In the genomic region with DNA sequence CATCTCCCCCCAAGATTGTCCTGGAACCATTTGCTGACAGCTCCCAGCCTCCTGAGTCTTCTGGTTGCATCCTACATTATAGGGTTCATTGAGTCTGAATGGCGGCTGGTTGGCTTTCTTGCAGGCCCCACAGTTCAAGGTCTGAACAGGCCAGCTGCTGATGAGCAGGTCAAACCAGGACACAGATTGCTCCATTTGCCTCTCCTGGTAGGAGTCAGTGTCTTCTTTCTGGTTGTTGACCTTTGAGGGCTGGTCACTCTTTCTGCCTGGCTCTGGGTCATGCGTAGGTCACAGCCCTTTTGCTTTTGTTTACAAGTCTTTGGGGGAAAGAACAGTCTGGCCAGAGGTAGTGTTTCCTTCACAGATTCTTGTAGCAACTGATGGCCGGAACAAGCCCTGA, we compare ENCODE assay signal across 17 mouse cellular contexts. TPM values are rescaled to one million over a fixed set of nuclear protein-coding genes. Genes with fewer than 3 reads are reported as not detected.
DNase-seq lines count a peak whose midpoint lies in the region; ATAC-seq lines count a peak whose summit lies in the region.
"Had no signal": no experiment of that assay in that cellular context is flagged by ENCODE, and none has a peak within 500 bp of the region (broad histone marks: within the 10 kb centered on the region; RNA-seq: fewer than 3 reads in every experiment).

No protein-coding gene starts in this region.

- peaks cover 62% of the 10 kb centered on the region for H3K36me3 ChIP-seq in kidney, embryonic 14.5 days (ENCODE audit: control insufficient read depth, insufficient read depth, low read length)
- peaks cover 85% of the 10 kb centered on the region for H3K36me3 ChIP-seq in liver, embryonic 13.5 days

- no peak for ATAC-seq in kidney, embryonic 14.5 days (ENCODE audit: low FRiP score, low TSS enrichment)
- ATAC-seq in liver, embryonic 13.5 days (ENCODE audit: low read depth): no peak
- no peak for ATAC-seq in monocyte, adult 5-6 weeks (replicated peaks; ENCODE audit: insufficient number of reproducible peaks, low FRiP score, low TSS enrichment, poor library complexity, severe bottlenecking)
- ATAC-seq: intestine, embryonic 16.5 days; lung, postnatal 0 days had no signal

- no peaks in the 10 kb centered on the region for H3K4me1 ChIP-seq in kidney, embryonic 14.5 days (ENCODE audit: control insufficient read depth, insufficient read depth, low read length)
- H3K4me1 ChIP-seq in liver, embryonic 13.5 days (replicated peaks): peaks cover 31% of the 10 kb centered on the region
- H3K4me1 ChIP-seq: embryonic facial prominence, embryonic 15.5 days; hindbrain, embryonic 15.5 days; limb, embryonic 13.5 days had no signal

- WGBS in kidney, embryonic 14.5 days: 60% methylated on average over 3 of the region's 3 CpGs
- 70% methylated on average over 3 of the region's 3 CpGs for WGBS in liver, embryonic 13.5 days (ENCODE audit: insufficient replicate concordance)

- H3K27me3 ChIP-seq in kidney, embryonic 14.5 days (ENCODE audit: control insufficient read depth, insufficient read depth, low read length): no peaks in the 10 kb centered on the region
- H3K27me3 ChIP-seq in liver, embryonic 13.5 days: no peaks in the 10 kb centered on the region
- H3K27me3 ChIP-seq: embryonic facial prominence, embryonic 15.5 days; limb, embryonic 13.5 days; megakaryocyte, embryonic 14.5 days had no signal

- H3K4me3 ChIP-seq in kidney, embryonic 14.5 days (ENCODE audit: low read length): no peak overlapping the region
- no peak overlapping the region for H3K4me3 ChIP-seq in liver, embryonic 13.5 days (replicated peaks)
- H3K4me3 ChIP-seq: embryonic facial prominence, embryonic 15.5 days; heart, embryonic 10.5 days; hindbrain, embryonic 15.5 days; left cerebral cortex, adult 2 months; limb, embryonic 13.5 days; megakaryocyte, embryonic 14.5 days; neural tube, embryonic 12.5 days had no signal

- H3K4me2 ChIP-seq in kidney, embryonic 14.5 days (replicated peaks; ENCODE audit: low read depth, low read length): no peak overlapping the region
- no peak overlapping the region for H3K4me2 ChIP-seq in liver, embryonic 13.5 days
- H3K4me2 ChIP-seq: embryonic facial prominence, embryonic 15.5 days; hindbrain, embryonic 15.5 days; limb, embryonic 13.5 days; neural tube, embryonic 12.5 days had no signal

- no peaks in the 10 kb centered on the region for H3K9me3 ChIP-seq in kidney, embryonic 14.5 days (ENCODE audit: control insufficient read depth, low read length)
- H3K9me3 ChIP-seq in liver, embryonic 13.5 days (replicated peaks): no peaks in the 10 kb centered on the region
- H3K9me3 ChIP-seq: embryonic facial prominence, embryonic 15.5 days; heart, embryonic 10.5 days; hindbrain, embryonic 15.5 days; limb, embryonic 13.5 days; megakaryocyte, embryonic 14.5 days; neural tube, embryonic 12.5 days had no signal

- peak; percentile 85 for DNase-seq in heart, adult 11 months
- DNase-seq in heart, adult 8-10 months (ENCODE audit: low spot score): no peak
- peak; percentile 28 to 70 for DNase-seq in kidney, postnatal 25 days
- peak; percentile 43 for DNase-seq in adipocyte (ENCODE audit: low spot score)
- DNase-seq in liver, embryonic 13.5 days: no peak
- no peak for DNase-seq in T-cell, adult 2 months (ENCODE audit: low spot score)

- no peak overlapping the region for H3K9ac ChIP-seq in kidney, embryonic 14.5 days (ENCODE audit: low read depth, low read length)
- no peak overlapping the region for H3K9ac ChIP-seq in liver, embryonic 13.5 days
- H3K9ac ChIP-seq: embryonic facial prominence, embryonic 15.5 days; hindbrain, embryonic 15.5 days; limb, embryonic 13.5 days; neural tube, embryonic 12.5 days had no signal

- no peak overlapping the region for H3K27ac ChIP-seq in kidney, embryonic 14.5 days (ENCODE audit: low read depth, low read length)
- peak overlapping the region; percentile 15; the same call in 1 of the 2 replicates for H3K27ac ChIP-seq in liver, embryonic 13.5 days
- H3K27ac ChIP-seq: embryonic facial prominence, embryonic 15.5 days; heart, embryonic 10.5 days; hindbrain, embryonic 15.5 days; left cerebral cortex, adult 2 months; limb, embryonic 13.5 days; neural tube, embryonic 12.5 days had no signal

RNA-seq across cellular contexts. Expression of gene Nans, which starts 9.5 kb away (rescaled TPM):
- total RNA-seq in heart, adult 8-10 months (2022): 10 to 100 TPM; 12.1 to 16.8 (median 15.6) TPM
- polyA plus RNA-seq in kidney, embryonic 14.5 days (2014; fragmentation: Nextera tagmentation; extraction: Ambion mirVana): 64.0 and 65.8 TPM in 2 replicates
- 65.4 and 77.9 TPM in 2 replicates for polyA plus RNA-seq in liver, embryonic 13.5 days (2015; fragmentation: Nextera tagmentation; extraction: Ambion mirVana)
- total RNA-seq in monocyte, adult 5-6 weeks (2017): 38.6 to 51.6 TPM (median 42.3 TPM) in 3 replicates

RNA-seq across cellular contexts. Expression of gene Trim14, which starts 37.4 kb away (rescaled TPM):
- total RNA-seq in heart, adult 8-10 months (2022): 1 to 10 TPM; 1.6 to 2.5 (median 2.1) TPM
- 1.4 and 1.8 TPM in 2 replicates for polyA plus RNA-seq in kidney, embryonic 14.5 days (2014; fragmentation: Nextera tagmentation; extraction: Ambion mirVana)
- polyA plus RNA-seq in liver, embryonic 13.5 days (2015; fragmentation: Nextera tagmentation; extraction: Ambion mirVana): 6.8 and 8.6 TPM in 2 replicates
- 19.8 to 70.3 TPM (median 26.1 TPM) in 3 replicates for total RNA-seq in monocyte, adult 5-6 weeks (2017)

RNA-seq across cellular contexts. Expression of gene Anp32b, which starts 47.8 kb away (rescaled TPM):
- total RNA-seq in heart, adult 8-10 months (2022): 10 to 100 TPM; 59.5 to 64.7 (median 61.5) TPM
- 378 and 408 TPM in 2 replicates for polyA plus RNA-seq in kidney, embryonic 14.5 days (2014; fragmentation: Nextera tagmentation; extraction: Ambion mirVana)
- 555 and 600 TPM in 2 replicates for polyA plus RNA-seq in liver, embryonic 13.5 days (2015; fragmentation: Nextera tagmentation; extraction: Ambion mirVana)
- total RNA-seq in monocyte, adult 5-6 weeks (2017): 36.8 to 64.0 TPM (median 47.0 TPM) in 3 replicates

Comparison
In these comparisons a context has a peak if more than half of its experiments do, and no peak if none do; other contexts are left out.
1. DNase-seq: peak in heart, adult 11 months (single experiment), kidney, postnatal 25 days (2 of 2) and adipocyte (single experiment); none in heart, adult 8-10 months (single experiment), liver, embryonic 13.5 days (single experiment) and T-cell, adult 2 months (single experiment).